Mouse (Mus musculus) c-Kit-negative CD71-positive TER-119-positive erythroid progenitor cells, embryonic 14.5 days (primary cell): ENCODE results near the gene Arhgap45.
A peak's percentile ranks its signal among the peaks of the same experiment; 100 is the strongest.

Experiments used
- DNase-seq: peaks from one replicate; pipeline ENCODE4 v3.0.0-alpha.2; 2013; ENCODE audit warnings: low read depth, low spot score

The Arhgap45 gene

GRCm38 (mm10) chr10:80016511-80016910 is at the start of gene Arhgap45:
TSS of gene Arhgap45 (plus strand) at chr10:80016653.
- no peak for DNase-seq

DNA sequence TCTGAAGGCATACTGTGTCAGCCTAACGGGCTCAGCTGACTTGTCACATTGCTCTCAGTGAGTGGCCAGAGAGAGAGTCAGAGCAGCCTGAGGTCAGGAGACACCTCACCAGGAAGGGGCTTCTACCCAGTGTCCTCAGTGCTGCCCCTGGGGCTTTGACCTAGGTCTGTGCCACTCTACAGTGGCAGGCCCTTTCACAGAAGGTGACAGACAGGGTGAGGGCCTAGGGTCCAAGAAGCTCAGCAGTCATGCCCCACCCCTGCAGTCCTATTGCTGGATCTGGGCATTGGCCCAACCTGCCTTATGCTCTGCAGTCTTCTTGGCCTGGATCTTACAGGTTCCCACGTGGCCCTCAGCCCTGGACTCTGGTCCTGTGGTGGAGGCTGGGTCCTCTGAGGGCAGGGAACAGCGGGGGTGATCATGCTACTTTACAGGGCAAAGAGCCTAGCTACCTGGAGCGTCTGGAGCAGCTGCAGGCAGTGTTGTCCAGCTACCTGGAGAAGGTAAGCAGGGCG is 49.5 kb upstream of the Arhgap45 start:
- DNase-seq = no peak

DNA sequence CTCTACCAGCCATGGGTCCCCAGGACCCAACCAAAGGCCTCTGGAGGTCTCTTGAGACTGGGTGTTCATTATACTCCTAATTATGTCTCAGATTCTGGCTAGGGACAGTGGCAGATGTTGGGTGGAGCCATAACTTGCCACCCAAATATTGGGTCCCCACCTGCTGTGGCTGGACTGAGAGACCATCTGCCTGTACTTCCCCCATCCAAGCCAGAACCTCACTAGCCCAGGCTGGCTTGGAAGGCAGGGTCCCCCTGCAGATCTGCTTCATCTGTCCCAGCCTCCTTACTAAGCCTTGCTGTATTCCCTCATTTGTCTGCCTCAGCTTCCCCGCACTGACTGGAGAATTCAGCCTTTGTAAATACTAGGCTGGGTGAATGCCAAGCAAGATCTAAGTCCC is 48.3 kb upstream of the Arhgap45 start:
- DNase-seq = no peak

DNA sequence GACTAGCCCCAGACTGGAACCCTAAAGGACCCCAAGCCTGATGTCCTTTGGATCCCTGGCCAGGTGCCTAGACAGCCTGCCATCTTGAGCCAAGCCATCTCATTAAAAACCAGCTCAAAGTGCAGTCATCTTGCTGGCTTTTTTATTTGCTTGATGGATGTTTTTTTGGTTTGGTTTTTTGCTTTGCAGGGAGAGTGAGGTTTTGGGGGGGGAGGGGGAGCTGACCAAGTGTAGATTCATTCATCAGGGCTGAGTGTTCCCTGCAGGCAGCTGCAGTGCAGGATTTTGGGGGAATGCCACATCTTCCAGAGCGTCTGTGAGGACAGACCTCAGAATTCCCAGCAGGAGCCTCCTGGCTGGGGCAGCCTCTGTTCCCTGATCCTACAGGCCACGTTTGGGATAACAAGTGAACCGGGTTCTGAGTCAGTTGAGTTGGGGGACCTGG is 47.3 kb upstream of the Arhgap45 start:
- no peak for DNase-seq

DNA sequence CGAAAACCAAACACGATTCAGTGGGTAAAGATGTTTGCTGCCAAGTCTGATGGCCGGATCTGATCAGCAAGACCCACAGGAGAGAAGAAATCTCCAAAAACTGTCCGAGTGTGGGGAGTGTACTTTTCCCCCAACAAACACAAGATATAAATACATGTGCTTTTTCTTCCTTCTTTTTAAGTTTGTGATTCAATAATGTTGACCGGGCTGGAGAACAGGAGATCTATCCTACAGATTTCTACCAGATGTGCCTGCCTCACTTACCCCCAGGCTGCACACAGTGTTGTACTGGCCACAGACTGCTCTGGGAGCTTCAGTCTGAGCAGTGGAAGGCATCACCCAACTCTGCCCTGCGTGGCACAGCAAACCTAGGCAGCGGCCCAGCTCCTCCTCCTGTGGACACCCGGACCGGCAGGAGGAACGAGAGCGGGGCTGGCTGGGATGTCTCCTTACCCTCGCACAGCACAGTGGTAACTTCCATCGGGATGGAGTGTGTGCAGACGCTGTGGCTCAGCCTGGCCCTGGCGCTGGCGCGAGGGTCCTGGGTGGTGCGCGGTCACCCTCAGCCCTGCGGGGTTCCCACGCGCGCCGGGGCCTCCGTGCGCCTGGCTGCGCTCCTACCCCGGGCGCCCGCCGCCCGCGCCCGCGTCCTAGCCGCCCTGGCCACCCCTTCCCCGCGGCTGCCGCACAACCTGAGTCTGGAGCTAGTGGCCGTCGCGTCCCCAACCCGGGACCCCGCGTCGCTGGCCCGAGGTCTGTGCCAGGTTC is 45.9 kb upstream of the Arhgap45 start, which contains the start of gene Grin3b:
Gene Grin3b (plus strand): TSS at position 301 of the 768 bp plus-strand sequence.
- DNase-seq = no peak

DNA sequence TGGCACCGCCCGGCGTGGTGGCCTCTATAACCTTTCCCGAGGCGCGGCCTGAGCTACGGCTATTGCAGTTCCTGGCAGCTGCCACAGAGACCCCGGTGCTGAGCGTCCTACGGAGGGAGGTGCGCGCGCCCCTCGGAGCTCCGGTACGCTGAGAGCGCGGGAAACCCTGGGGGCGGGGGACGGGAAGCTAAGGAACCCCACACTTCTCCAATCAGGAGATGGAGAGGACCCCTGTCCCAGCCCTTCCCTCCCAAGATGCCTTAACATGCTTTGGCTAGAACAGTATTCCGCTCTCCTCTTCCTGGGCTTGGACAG is 45.3 kb upstream of the Arhgap45 start:
- no peak for DNase-seq

- DNase-seq = no peak
Measured at GRCm38 (mm10) chr10:79972831-79973230, 43.6 kb upstream of the Arhgap45 start.

GRCm38 (mm10) chr10:79974087-79974486 is 42.4 kb upstream of the Arhgap45 start:
- DNase-seq = no peak

- DNase-seq = no peak
Measured at GRCm38 (mm10) chr10:79974668-79975067, 41.8 kb upstream of the Arhgap45 start.

DNA sequence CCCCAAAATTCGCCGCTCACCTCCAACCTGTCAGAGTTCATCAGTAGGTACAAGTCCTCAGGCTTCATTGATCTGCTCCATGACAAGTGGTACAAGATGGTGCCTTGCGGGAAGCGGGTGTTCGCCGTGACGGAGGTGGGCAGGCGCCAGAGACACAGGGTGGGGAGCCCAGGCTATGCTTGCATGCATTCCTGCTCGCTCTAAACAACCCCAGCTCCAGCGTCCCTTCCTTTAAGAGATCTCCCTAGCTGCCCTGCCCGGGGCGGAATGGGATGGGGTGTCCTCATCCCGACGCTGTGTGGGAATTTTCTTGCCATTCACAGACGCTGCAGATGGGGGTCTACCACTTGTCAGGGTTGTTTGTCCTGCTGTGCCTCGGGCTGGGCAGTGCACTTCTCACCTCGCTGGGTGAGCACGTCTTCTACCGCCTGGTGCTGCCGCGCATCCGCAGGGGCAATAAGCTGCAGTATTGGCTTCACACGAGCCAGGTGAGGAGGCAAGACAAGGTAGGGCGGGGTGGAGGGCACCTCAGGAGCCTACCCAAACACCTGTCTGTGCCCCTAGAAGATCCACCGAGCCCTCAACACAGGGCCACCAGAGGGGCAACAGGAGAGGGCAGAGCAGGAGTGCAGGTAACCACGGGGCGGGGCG is 40.3 kb upstream of the Arhgap45 start:
- no peak for DNase-seq

DNA sequence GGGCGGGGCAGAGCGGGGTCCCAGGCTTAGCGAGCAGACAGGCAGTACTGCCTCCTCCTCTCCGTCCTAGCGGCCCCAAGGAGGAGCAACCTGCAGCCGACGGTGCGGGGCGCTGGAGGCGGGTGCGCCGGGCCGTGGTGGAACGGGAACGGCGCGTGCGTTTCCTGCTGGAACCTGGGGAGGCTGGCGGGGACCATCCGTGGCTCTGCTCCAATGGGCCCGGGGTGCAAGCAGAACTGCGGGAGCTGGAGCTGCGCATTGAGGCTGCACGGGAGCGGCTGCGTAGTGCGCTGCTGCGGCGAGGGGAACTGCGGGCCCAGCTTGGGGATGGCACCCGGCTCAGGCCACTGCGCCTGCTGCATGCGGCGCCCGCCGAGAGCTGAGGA is 39.7 kb upstream of the Arhgap45 start:
- no peak for DNase-seq

- no peak for DNase-seq
Measured at GRCm38 (mm10) chr10:79977324-79977723, 39.1 kb upstream of the Arhgap45 start.

GRCm38 (mm10) chr10:79978061-79978460 is 38.4 kb upstream of the Arhgap45 start:
- DNase-seq = no peak

GRCm38 (mm10) chr10:79979401-79980155 is 36.9 kb upstream of the Arhgap45 start:
- DNase-seq = no peak

DNA sequence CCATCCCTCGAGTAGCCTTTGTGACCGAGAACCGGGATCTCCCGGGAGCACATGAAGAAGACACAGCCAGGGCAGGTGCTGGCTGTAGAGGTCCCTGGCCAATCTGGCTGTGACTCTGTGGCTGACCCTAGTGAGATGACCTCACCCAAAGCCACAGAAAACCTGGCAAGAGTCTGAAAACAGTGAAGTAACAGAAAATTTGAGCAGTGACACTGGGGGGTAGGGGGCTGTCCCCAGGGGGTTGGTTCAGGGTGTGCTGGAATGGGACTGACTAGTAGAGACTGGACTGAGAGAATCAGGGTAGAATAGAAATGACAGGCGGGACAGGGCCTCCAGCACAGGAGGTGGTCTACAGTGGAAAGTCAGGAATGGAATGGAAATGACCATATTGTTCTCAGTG is 33.2 kb upstream of the Arhgap45 start:
- DNase-seq = no peak

GRCm38 (mm10) chr10:79983670-79984069 is 32.8 kb upstream of the Arhgap45 start:
- DNase-seq = peak; percentile 60

- DNase-seq = peak; percentile 82
Measured at GRCm38 (mm10) chr10:79984195-79984816, 32.1 kb upstream of the Arhgap45 start, which contains the start of gene Tmem259. TSS of gene Tmem259 (minus strand) at chr10:79984330.

DNA sequence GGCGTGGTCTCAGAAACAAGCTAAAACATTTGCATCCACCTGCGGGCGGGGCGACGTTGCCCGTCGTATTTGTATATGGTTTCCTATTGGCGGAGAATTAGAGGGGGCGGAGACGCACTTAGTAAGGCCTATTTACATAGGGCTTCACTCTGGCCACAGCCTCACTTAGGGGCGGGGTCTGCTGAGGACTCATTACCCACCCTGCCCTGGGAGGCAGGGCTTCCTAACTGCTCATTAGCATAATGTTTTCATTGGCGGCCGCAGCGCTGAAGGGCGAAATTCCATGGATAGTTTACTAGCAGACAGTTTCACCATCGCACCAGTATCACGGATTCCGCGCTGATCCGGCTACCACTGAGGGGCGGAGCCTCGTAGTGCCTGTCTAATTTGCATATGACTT is 31.6 kb upstream of the Arhgap45 start:
- DNase-seq = peak; percentile 97

DNA sequence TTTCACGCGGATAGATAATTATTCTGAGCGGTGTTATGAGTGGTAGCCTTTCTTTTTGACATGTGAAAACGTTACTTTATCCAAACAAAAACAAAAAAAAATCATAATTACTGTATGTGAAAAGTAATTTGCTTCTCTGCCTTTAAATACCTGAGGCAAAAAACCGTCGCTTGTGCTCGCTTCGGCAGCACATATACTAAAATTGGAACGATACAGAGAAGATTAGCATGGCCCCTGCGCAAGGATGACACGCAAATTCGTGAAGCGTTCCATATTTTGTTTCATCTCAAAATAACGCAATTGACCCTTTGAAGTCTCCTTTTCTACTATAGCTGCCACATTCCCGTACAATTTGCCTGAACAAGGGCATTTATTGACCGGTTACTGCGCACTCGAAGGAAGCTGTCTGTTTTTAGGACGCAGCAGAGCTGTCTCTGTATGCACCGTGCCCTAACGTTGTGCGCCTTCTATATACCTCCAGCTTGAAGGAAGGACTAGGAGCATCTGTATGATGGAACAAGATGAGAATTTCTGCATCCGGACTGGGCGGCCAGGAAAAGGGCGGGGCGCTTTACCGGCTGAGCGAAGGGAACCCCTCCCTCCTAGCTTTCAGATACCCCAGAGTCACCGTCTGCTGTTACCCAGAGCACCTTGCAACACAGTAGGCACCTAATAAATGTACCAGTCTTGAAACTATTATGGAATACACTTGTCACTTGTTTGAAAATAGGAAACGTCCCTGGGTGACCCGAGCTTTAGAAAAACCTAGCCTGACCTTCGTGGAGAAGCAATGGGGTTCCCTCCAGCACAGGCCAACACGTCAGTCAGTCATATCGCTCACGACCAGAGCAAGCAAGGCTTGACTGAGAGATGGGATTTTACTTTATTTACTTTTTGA is 30.9 kb upstream of the Arhgap45 start:
- peak; percentile 74 for DNase-seq

DNA sequence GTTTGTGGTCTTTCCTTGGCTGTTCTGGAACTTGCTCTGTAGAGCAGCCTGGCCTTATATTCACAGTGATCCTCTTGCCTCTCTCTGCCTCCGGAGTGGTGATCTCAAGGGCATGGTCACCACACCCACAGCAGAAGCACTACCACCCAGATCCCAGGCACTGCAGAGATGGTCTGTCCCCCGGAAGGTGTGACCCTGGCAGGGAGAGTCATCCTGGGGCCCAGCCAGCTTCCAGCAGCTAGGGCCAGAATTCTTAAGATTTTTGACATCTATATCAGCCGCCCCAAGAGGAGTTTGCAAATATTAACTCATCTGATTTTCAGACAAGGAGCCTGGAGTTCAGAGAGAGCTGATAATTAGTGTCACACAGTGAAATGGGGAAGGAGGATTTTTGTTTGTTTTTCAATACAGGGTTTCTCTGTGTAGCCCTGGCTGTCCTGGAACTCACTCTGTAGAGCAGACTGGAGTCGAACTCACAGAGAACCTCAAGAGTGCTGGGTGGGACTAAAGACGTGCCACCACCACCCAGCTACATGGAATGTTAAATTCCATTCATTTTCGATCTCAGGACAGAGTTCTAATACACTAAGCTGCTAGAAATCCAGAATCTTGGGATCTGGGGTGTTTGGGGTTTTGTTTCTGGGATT is 30.1 kb upstream of the Arhgap45 start:
- DNase-seq = peak; percentile 54
